Mouse (Mus musculus) right cerebral cortex, postnatal 36 days (tissue): Measurements from ENCODE around the gene Gm2075.
"Not testable (repeated sequence)": the region's sequence is repeated elsewhere in the genome, so short reads cannot be mapped to it uniquely, and the experiment has no call there.

Experiments used
- DNase-seq, 2 experiments: peaks; one replicate each; pipeline ENCODE4 v3.0.0; 2022; ENCODE audit warnings: low spot score in 2 of 2, mixed read lengths in 1 of 2

Gm2075 gene

DNA sequence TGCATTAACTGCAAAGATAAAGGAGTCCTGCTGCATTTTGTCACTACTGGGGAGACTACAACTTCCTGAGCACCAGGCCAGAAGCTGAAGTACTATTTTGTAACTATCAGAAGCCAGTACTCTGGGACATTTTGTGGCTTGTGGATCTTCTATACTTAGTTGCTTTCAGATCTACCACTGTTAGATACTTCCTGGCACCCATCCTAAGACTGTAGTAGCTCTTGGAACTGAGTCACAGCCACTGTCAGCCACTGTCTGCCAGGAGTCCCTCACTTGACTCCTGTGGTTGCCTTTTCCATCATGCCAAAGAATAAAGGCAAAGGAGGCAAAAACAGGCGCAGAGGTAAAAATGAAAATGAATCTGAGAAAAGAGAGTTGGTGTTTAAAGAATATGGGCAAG is at the start of gene Gm2075:
Gene Gm2075 (plus strand): TSS at position 301 of the 400 bp plus-strand sequence.
- not testable (repeated sequence) for DNase-seq

DNA sequence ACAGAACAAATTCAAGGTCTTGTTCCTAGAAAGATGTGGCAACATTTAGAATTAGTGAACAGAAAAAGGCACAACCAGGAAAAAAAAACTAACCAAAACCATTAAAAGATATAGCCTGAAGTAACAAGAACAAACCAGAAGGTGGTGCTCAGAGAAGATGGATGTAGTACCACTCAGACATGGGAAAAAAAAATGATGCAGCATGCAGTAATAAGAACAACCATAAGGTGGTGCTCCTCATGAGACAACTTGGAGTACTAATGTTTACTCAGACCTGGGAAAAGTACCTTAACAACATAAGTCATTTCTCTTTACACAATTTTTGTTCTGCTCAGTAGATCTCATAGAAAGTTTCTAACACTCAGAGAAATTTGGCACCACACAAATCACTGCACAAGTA is 27.6 kb upstream of the Gm2075 start:
- DNase-seq = not testable (repeated sequence)

DNA sequence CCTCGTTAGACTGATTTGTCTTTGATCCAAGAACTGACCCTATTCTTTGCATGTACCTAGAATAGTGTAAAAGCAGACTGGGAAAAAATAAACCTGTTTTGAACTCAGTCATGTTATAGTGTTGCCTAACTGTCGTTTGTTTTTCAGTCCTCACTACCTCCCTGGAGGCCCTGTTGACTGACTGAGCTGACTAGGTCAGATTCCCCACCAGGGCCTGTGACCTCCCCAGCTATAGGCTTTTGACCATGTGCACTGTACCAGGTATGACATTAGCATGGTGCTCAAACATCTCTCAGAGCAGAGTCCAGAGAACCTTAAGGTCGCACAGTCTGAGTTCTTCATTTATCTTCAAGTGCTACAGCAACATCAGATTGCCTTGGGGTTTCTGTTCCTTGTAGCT is 7.5 kb upstream of the Gm2075 start:
- DNase-seq = not testable (repeated sequence)

DNA sequence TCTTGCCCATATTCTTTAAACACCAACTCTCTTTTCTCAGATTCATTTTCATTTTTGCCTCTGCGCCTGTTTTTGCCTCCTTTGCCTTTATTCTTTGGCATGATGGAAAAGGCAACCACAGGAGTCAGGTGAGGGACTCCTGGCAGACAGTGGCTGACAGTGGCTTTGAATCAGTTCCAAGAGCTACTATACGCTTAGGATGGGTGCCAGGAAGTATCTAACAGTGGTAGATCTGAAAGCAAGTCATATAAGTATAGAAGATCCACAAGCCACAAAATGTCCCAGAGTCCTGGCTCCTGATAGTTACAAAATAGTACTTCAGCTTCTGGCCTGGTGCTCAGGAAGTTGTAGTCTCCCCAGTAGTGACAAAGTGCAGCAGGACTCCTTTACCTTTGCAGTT is 7.0 kb downstream of the Gm2075 start, which contains the start of gene Gm6803:
Gene Gm6803 (minus strand): TSS at position 101 of the 400 bp plus-strand sequence.
- not testable (repeated sequence) for DNase-seq

DNA sequence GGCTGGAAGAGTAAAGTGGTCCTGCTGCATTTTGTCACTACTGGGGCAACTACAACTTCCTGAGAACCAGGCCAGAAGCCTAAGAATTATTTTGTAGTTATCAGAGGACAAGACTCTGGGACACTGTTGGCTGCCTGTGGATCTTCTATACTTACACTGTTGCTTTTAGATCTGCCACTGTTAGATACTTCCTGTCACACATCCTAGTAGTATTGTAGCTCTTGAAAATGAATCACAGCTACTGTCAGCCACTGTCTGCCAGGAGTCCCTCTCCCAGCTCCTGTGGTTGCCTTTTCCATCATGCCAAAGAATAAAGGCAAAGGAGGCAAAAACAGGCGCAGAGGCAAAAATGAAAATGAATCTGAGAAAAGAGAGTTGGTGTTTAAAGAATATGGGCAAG is 15.1 kb downstream of the Gm2075 start, which contains the start of gene Gm2056:
Gene Gm2056 (plus strand): TSS at position 301 of the 400 bp plus-strand sequence.
- not testable (repeated sequence) for DNase-seq

DNA sequence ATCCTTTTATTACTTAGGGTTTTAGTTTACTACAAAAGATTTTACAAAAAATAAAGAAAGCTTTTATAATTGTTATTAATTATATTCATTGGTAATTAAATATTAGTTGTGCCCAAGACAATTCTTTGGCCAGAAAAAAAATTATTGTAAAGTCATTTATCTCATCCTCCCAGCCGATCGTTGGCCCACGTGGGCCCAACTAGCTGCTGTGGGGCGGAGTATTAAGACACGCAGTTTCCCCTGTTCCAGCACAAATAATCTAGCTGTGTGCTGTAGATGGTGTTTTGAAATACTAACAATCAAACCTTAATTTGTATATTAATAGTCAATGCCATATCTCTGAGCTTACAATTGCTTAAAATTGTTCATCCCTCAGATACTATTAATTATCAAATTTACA is 20.6 kb downstream of the Gm2075 start:
- not testable (repeated sequence) for DNase-seq

DNA sequence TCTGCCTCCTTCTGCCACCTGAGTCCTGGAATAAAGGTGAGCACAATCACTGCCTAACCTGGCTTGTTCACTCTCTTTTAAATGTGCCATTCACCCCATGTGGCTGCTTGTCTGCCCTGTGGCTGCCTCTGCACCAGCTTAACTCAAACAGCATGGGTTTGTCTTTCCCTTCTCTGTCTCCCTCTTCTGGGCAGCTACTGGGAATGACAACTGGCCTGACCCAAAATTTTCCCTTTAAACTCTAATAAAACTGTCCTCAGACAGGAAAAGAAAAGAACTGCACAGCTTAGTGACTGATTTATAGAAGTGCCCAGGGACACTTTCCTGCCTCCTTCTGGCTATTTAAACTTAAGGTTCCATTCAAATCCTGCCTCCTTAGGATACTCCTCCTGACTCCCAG is 27.4 kb downstream of the Gm2075 start:
- not testable (repeated sequence) for DNase-seq

DNA sequence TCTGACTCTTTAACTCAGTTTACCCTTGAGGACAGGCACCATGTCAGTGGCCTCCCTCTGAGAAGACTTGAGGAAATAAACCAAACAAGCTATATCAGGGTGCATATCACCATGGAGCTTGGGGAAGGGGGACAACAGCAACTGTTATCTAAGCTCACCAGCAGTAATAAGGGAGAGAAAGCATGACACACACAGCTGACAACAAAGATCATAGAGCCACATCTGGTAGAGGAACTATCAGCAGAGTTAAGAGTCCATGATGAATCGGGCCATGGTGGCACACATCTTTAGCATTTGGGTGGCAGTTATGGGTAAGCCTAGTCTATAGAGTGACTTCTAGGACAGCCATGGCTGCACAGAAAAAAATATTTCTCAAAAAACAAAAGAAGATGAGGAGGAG is 28.1 kb downstream of the Gm2075 start:
- DNase-seq = not testable (repeated sequence)

DNA sequence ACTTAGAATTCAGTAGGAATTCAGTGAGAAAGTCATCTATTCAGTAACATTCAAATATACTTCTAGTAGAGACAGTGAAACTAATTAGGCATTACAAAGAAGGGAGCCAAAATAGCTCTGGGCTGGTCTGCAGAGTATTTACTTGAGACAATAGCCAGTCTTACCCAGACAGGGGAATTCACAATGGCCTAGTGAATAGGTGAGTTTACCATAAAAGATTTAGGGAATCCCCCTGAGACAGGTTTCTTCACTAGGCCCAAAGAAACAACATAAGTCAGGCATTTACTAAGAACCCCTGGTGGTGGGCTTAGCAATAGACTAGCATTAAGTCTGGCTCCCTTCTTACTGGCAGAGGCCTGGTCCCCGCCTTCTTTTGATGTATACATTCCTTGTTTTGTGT is 33.6 kb downstream of the Gm2075 start:
- not testable (repeated sequence) for DNase-seq
